Mouse (Mus musculus): ENCODE measurements around the gene Sh3glb2.

DNA sequence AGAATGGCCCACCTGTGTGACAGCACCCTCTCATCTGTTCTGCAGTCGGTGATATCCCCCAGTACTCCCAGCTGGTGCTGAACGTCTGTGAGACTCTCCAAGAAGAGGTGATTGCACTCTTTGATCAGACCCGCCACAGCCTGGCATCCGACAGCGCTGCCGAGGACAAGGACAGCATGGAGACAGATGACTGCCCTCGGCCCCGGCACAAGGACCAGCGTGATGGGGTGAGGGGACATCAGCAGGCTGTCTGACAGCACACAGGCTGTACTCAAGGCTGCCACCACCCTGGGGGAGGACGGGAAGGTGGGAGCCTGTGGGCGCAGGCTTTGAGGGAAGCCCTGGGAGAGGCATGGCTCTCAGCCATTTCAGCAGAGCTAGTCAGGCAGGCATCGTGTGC lies 22.0 kb downstream of the Sh3glb2 start:
- TF ChIP-seq GATA1 (IDR thresholded peaks at IDR 0.05; ENCODE audit: low read length) (no peak), TAL1 (IDR thresholded peaks at IDR 0.05; ENCODE audit: low read length) (no peak)

Data from erythroblast, embryonic 14.5 days (primary cell).